Mouse (Mus musculus): ENCODE data around the gene Gm21083.
"Not testable (repeated sequence)": the region's sequence is repeated elsewhere in the genome, so short reads cannot be mapped to it uniquely, and the experiment has no call there.

- TF ChIP-seq CTCF (IDR thresholded peaks at IDR 0.05; ENCODE audit: low read depth, low read length); EP300 (IDR thresholded peaks at IDR 0.05; ENCODE audit: insufficient read depth, low read depth, low read length); POLR2A (IDR thresholded peaks at IDR 0.05; ENCODE audit: insufficient read depth, low read length): not testable (repeated sequence)
Observed at GRCm38 (mm10) chr5:15529122-15529521, 48.0 kb upstream of the Gm21083 start, which contains the start of gene Gm21190.

Measured in ES-Bruce4 (cell line).